Mouse (Mus musculus) lung, postnatal 14 days (tissue): Measurements from ENCODE around the gene Syp.

Source experiments
- DNase-seq: peaks from one replicate; pipeline ENCODE4 v3.0.0; 2021

Syp gene

DNA sequence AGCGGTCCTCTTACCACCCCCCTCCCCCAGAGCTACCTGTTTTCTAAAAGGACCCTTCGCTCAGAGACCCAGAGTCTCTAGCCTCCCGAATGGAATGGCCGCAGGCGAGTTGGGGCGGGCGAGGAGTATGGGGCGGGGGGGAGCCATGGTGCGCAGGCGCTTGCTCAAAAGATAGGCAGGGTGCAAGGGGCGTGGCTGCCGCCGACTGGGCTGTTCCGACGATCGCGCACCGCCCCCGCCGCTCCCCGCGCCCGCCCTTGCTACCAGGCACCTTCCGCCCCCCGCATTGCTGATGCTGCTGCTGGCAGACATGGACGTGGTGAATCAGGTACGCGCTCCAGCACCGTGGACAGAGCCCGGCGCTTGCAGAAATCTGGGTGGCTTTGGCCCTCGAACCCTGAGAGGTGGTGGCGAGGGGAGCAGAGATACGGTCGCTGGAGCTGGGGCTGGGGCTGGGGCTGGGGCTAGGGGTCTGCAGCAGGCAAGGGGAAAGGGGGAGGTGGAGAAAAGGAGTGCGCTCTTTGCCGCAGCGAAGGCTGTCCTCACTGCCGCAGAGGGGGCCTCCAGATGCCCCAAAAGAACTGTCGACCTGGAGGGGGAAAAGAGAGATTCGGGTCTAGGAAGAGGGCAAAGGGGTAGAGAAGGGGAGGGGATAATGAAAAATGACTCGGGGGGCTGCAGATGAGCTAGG, at the start of gene Syp:
Syp (plus strand) TSS at position 71 of the 691 bp plus-strand sequence.
- DNase-seq: peak; percentile 70

- no peak for DNase-seq
These were observed 42.9 kb upstream of the Syp start for GRCm38 (mm10) chrX:7595371-7595770.

GRCm38 (mm10) chrX:7604004-7604403, 34.3 kb upstream of the Syp start:
- DNase-seq: no peak

GRCm38 (mm10) chrX:7604879-7605574, 33.2 kb upstream of the Syp start, which contains the start of gene Ccdc22:
TSS of gene Ccdc22 (minus strand) at chrX:7605517.
- peak; percentile 82 for DNase-seq

- DNase-seq: no peak
These were observed 32.7 kb upstream of the Syp start for GRCm38 (mm10) chrX:7605575-7605941.

GRCm38 (mm10) chrX:7606783-7607182, 31.5 kb upstream of the Syp start, which contains the start of gene Cacna1f:
TSS of gene Cacna1f (plus strand) at chrX:7607083.
- DNase-seq: no peak

DNA sequence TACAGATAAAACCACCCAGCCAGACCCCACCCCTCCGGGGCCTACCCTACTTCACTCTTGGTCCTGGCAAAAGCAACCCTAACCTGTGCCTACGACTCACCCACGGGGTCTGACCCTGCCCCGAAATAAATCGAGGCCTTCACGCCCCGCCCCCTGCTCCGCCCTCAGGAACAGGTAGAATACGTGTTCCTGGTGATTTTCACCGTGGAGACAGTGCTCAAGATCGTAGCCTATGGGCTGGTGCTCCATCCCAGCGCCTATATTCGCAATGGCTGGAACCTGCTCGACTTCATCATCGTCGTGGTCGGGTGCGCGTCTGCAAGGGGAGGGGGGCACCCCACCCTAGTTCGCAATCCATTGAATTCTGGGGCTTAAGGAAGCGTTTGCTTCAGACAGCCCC, 28.2 kb upstream of the Syp start:
- no peak for DNase-seq

DNA sequence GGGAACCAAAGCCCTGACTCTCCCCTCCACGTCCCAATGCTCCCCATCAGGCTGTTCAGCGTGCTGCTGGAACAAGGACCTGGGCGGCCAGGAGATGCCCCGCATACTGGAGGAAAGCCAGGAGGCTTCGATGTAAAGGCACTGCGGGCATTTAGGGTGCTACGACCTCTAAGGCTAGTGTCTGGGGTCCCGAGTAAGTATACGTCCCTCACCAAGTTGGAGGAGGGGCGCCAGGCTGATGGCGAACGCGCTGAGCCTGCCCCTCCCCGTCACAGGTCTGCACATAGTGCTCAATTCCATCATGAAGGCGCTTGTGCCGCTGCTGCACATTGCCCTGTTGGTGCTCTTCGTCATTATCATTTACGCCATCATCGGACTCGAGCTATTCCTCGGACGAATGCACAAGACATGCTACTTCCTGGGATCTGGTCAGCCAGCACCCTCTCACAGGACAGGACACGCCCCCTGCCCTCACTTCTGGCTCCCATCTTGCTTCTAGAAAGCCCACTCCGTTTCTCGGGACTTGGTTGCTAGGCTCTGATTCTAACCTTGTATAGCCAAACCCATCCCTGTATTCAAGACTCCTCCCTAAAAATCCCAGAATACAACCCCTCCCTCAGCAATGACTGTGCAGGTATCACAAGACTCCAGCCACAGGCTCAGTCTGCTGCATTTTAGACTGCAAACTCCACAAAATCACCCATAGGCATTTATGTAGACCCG, 27.6 kb upstream of the Syp start:
- no peak for DNase-seq

GRCm38 (mm10) chrX:7617889-7618551, 20.3 kb upstream of the Syp start:
- no peak for DNase-seq

DNA sequence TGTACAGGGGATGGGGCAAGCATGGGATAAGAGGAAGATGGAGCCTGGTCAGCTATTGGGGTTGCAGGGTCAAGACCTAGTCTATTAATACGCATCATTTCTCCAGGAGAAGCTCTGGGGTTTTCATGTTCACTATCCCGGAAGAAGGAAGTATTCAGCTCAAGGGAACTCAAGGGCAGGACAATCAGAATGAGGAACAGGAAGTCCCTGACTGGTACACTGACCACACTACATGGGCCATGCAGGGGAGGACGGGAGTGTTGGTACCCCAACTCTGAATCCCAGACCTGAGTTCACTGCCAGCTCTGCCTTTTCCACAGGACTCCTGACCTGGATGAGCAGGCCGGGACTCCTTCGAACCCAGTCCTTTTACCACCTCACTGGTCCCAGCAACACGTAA, 5.7 kb upstream of the Syp start:
- DNase-seq: no peak

DNA sequence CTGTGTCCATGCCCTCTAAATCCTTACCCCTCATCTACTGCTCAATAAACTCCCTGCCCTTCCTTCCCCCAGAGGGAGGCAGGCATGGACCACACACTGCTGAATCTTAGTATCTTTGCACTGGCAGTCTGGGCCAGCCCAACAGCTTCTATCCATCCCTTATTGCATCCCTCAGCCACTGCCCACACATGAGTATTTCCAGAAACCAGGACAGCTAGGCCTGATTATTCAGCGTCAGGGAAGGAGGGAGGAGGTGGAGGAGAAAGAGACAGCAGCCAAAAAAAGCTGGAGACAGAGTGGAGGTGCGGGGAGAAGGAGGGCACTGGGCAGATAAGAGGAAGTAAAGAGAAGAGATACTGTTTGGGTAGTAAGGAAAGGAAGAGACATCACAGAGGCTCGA, 3.2 kb upstream of the Syp start:
- DNase-seq: no peak

GRCm38 (mm10) chrX:7639536-7640325, 1.5 kb downstream of the Syp start:
- DNase-seq: no peak

GRCm38 (mm10) chrX:7640785-7641184, 2.5 kb downstream of the Syp start:
- no peak for DNase-seq

- DNase-seq: peak; percentile 86
These were observed 7.1 kb downstream of the Syp start for GRCm38 (mm10) chrX:7645349-7645748.

DNA sequence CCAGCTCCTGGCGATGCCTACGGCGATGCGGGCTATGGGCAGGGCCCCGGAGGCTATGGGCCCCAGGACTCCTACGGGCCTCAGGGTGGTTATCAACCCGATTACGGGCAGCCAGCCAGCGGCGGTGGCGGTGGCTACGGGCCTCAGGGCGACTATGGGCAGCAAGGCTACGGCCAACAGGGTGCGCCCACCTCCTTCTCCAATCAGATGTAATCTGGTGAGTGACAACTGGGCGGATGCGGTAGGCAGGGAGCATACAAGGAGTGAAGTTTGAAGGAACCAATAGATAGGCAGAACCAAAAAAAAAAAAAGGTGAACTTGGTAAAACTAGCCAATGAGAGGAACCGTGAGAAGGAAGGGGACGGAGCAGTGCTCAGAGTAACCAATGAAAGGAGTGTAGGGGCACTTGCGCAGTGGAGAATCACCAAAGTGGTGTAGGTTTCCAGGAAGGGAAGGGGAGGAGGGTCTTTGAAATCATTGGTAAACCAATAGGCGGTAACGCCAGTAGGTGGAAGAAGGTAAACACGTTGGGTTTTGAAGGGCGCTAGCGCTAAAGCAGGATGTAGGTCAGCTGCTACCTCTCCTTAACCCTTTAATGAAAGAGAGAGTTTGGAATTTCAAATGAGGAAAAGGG, 10.5 kb downstream of the Syp start:
- DNase-seq: peak; percentile 82

DNA sequence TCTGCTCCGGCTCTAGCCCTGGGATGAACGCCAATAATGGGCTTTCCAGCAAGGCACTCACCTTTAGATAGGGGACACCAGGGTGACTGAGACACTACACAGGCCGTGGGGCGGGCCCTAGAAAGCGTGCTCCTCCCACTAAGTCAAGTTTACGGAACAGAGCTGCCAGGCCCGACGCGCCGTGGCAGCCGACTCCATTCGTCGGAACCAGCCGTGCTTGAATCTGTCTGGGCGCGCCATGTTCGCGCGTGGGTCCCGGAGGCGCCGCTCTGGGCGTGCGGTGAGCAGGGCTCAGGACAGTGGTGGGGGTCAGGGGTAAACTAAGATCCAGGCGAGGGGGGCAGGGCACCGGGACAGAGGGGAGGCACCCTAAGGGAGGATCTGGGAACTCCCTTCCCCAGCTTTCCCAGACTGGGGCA, 19.0 kb downstream of the Syp start, which contains the start of gene Prickle3:
Prickle3 (plus strand) TSS at position 40 of the 419 bp plus-strand sequence.
- peak; percentile 61 for DNase-seq

DNA sequence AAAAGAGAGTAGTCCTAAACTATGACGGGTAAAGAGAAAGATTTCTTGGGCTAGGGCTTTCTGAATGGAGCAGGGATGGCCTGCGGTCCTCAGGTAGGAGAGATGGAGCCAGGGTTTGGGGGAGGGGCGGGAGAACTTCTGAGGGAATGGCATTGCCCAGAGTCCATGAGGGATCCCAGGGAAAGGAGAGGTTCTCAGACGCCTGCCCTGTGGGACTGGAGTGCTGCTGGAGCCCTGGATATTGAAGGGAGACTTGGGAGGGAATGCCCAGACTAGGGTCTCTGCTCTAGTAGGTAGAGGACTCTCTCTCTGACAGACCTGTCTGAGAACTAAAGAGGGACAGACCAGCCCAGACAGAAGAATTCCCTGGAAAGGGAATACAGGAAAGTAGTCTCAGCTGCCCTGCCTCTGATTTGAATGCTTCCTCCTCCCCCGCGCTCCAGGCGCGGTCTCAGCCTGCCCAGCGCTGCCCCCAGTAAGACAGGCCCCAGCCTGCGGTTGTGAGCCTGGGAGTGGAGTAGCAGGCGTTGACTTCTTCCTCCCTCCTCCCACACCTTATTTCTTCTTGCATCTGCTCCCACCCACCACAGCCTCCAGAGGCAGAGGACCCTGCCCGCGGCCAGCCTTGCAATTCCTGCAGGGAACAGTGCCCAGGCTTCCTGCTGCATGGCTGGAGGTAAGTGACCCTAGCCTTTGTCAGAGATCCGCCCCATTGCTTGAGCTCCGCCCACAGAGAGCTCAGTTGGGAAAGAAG, 19.9 kb downstream of the Syp start:
- DNase-seq: peak; percentile 54

DNA sequence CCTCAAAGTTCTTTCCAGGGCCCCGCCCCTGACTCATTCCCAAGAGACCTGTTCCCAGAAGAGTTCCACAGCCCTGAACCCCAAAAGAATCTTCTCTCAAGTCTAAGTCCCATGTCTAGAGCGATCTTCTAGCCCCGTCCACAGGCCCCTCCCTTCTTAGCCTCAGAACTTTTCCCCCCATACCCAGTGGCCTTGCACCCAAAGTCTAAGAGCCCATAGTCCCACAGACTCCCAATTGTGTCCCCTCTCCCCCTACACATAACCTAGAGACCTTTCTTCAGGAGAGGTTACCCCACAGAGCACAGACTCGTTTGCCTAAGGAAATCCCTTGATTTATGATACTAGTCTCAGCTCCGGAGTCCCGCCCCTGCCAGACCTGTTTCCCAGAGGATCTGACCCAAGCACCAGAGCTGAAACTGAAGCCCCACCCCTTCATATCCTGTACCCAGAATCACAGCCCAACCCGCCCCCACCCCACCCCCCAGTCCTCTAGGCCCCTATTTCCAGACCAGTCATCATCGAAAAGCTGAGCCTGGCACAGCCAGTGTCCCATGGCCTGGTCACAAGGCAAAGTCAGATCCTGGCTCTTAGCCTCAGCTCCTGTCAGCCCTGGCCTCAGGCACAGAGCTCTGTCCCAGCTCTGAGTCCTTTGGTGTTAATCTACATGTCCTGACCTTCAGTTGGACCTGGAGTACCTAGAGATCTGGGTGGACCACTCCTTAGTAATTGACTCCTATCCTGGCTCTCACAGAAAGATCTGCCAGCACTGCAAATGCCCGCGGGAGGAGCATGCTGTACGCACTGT, 20.7 kb downstream of the Syp start:
- DNase-seq: no peak

- DNase-seq: no peak
These were observed 22.8 kb downstream of the Syp start for GRCm38 (mm10) chrX:7661086-7661485.

- DNase-seq: no peak
These were observed 24.7 kb downstream of the Syp start for GRCm38 (mm10) chrX:7662936-7663335.
